11 mouse cellular contexts compared by ENCODE assay signal in genomic region chr12:100839079-100839600, GRCm38 (mm10).
A peak's percentile ranks its signal among the peaks of the same experiment; 100 is the strongest.
DNase-seq lines count a peak whose midpoint lies in the region; ATAC-seq and TF ChIP-seq lines count a peak whose summit lies in the region.
"Had no signal": no experiment of that assay in that cellular context is flagged by ENCODE, and none has a peak within 500 bp of the region (broad histone marks: within the 10 kb centered on the region; RNA-seq: fewer than 3 reads in every experiment).

No protein-coding gene starts in this region.

- H3K27ac ChIP-seq in gastrocnemius, adult 2 months: peak overlapping the region; percentile 68
- no peak overlapping the region for H3K27ac ChIP-seq in heart, embryonic 14.5 days (replicated peaks in 1 of 2; ENCODE audit: control insufficient read depth in 1 of 2, insufficient read depth in 1 of 2, low read depth in 2 of 2, low read length in 2 of 2)

- intact Hi-C loops in gastrocnemius, adult 2 months (cut with DNase I): loop anchor here (2.0 kb wide), 1 partner anchor 16 kb away; no protein-coding TSS in a partner anchor

- no peak overlapping the region for H3K4me2 ChIP-seq in heart, embryonic 14.5 days (ENCODE audit: low read length)

- DNase-seq in gastrocnemius, adult 2 months: peak; percentile 38
- no peak for DNase-seq in gastrocnemius, postnatal 4 days (ENCODE audit: low spot score in 2 of 2)
- peak; percentile 13 for DNase-seq in lung, postnatal 25 days (ENCODE audit: low spot score)
- DNase-seq in lung, postnatal 4 days: no peak
- DNase-seq in splenic B cell, adult 2 months (ENCODE audit: low read depth, low spot score): peak; percentile 77
- DNase-seq in cerebellum, postnatal 36 days: no peak
- no peak for DNase-seq in layer of hippocampus, postnatal 10 days (ENCODE audit: low spot score in 2 of 2)
- DNase-seq: cerebellum, postnatal 25 days; kidney, postnatal 10 days; thymus, adult 18-20 months had no signal

- no peaks in the 10 kb centered on the region for H3K36me3 ChIP-seq in heart, embryonic 14.5 days (ENCODE audit: control insufficient read depth, insufficient read depth, low read length)
- no peaks in the 10 kb centered on the region for H3K36me3 ChIP-seq in splenic B cell, adult 2 months (ENCODE audit: control insufficient read depth, insufficient read depth, low read length, poor library complexity, severe bottlenecking)

- TF ChIP-seq CTCF in gastrocnemius, adult 2 months (IDR thresholded peaks at IDR 0.05): no peak

- WGBS in heart, embryonic 14.5 days: 10% methylated on average over 8 of the region's 8 CpGs

- H3K4me3 ChIP-seq in gastrocnemius, adult 2 months: no peak overlapping the region
- no peak overlapping the region for H3K4me3 ChIP-seq in heart, embryonic 14.5 days (ENCODE audit: control insufficient read depth in 1 of 2, insufficient read depth in 1 of 2, low read depth in 1 of 2, low read length in 2 of 2)

- H3K9ac ChIP-seq in heart, embryonic 14.5 days (ENCODE audit: low read length): no peak overlapping the region

- peaks cover 4% of the 10 kb centered on the region in 2 experiments; a peak in 3 of 4 replicates for H3K4me1 ChIP-seq in heart, embryonic 14.5 days (ENCODE audit: control insufficient read depth in 2 of 2, insufficient read depth in 2 of 2, low read length in 2 of 2)

- no peaks in the 10 kb centered on the region for H3K9me3 ChIP-seq in heart, embryonic 14.5 days (ENCODE audit: control insufficient read depth, low read length)

- ATAC-seq in heart, embryonic 14.5 days (ENCODE audit: insufficient number of reproducible peaks, insufficient read depth, low FRiP score, low read depth): 0 out of 2 replicates have a peak, but pooled peaks have one; percentile 14

- no peaks in the 10 kb centered on the region for H3K27me3 ChIP-seq in heart, embryonic 14.5 days (ENCODE audit: control insufficient read depth, insufficient read depth, low read length)
- H3K27me3 ChIP-seq in splenic B cell, adult 2 months (ENCODE audit: control insufficient read depth, insufficient read depth, low read length, poor library complexity, severe bottlenecking): no peaks in the 10 kb centered on the region

Comparison
In these comparisons a context has a peak if more than half of its experiments do, and no peak if none do; other contexts are left out.
1. DNase-seq: peak in gastrocnemius, adult 2 months (single experiment), lung, postnatal 25 days (single experiment) and splenic B cell, adult 2 months (single experiment); none in gastrocnemius, postnatal 4 days (0 of 2), lung, postnatal 4 days (0 of 2), cerebellum, postnatal 36 days (0 of 2) and layer of hippocampus, postnatal 10 days (0 of 2).